Mouse (Mus musculus): ENCODE data around the gene Cela3b. TPM values are rescaled to one million over a fixed set of nuclear protein-coding genes. Genes with fewer than 3 reads are reported as not detected.

The Cela3b gene
- polyA plus RNA-seq, 1 experiment, result 1.1 TPM

DNA sequence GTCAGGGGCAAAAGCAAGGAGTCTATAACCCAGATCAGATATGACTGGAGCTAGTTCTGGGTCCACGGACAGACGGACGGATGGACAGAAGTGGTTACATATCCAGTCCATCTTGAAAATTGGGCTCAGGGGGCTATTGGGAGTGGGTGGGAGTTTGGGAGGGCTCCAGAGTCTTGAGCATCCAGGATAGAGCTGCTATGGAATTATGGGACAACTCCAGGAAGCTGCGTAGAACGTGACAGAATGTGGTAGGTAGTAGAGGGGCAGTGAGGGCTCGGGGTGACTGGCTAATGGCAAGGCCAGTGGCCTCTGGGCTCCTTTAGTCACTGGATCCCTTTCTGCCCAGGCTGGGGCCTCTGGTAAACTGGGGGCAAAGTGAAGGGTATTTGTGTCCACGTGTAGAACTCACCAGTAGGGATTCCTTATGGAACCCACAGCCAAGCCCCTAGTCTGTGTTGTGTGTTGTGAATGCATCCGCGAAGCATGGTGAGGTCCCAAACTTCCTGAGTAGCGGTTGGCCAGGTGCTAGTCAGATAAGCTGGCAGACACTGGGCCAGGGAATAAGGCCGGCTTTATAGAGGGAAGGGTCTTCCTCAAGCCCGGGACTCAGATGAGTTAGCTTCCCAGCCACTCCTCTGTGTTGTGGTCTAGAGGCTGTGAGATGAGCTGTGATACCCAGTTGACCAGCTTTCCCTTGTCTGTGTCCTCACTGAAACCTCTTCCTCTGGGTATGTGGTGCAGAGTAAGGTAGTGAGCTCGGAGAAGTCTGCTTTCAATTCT lies 45.1 kb upstream of the Cela3b start:
- no peak for DNase-seq
- Histone ChIP-seq H3K4me1 (replicated peaks; ENCODE audit: control insufficient read depth, insufficient read depth, low read length) (no peaks in the 10 kb centered on the region), H3K4me3 (ENCODE audit: control insufficient read depth, insufficient read depth, low read length) (no peak overlapping the region), H3K36me3 (ENCODE audit: control insufficient read depth, insufficient read depth, low read length) (no peaks in the 10 kb centered on the region), H3K27me3 (ENCODE audit: control insufficient read depth, insufficient read depth, low read length) (no peaks in the 10 kb centered on the region), H3K27ac (ENCODE audit: control insufficient read depth, insufficient read depth, low read length) (no peak overlapping the region)
- TF ChIP-seq POLR2A (IDR thresholded peaks at IDR 0.05; ENCODE audit: control insufficient read depth, extremely low read depth, insufficient read depth, low read length, poor library complexity) (no peak), CTCF (IDR thresholded peaks at IDR 0.05; ENCODE audit: borderline replicate concordance, control insufficient read depth, extremely low read depth, insufficient read depth, low read length, poor library complexity) (no peak)
- WGBS, result 82% methylated on average over 13 of the region's 13 CpGs

DNA sequence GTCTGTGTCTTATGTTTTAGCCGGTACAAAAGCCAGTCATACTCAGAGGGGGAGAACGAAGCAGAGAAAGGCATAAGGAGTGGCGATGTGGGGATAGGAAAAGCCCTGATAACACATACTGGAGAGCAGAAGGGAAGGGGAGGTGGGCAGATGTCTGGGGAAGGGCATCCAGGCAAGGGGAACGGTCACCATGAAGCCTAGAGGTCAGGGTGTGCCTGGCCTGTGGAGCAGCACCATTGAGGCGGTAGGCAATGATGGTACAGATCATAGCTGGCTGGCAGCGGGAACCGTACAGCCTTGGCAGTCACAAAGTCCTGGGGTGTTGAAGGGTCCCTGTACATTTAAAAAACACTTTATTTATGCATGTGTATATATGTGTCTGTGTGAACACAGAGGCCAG lies 44.4 kb upstream of the Cela3b start:
- TF ChIP-seq CTCF (IDR thresholded peaks at IDR 0.05; ENCODE audit: borderline replicate concordance, control insufficient read depth, extremely low read depth, insufficient read depth, low read length, poor library complexity) (no peak), POLR2A (IDR thresholded peaks at IDR 0.05; ENCODE audit: control insufficient read depth, extremely low read depth, insufficient read depth, low read length, poor library complexity) (no peak)
- no peaks in the 10 kb centered on the region for H3K36me3 ChIP-seq (ENCODE audit: control insufficient read depth, insufficient read depth, low read length)
- H3K4me3 ChIP-seq (ENCODE audit: control insufficient read depth, insufficient read depth, low read length), result no peak overlapping the region
- no peak overlapping the region for H3K27ac ChIP-seq (ENCODE audit: control insufficient read depth, insufficient read depth, low read length)
- no peaks in the 10 kb centered on the region for H3K27me3 ChIP-seq (ENCODE audit: control insufficient read depth, insufficient read depth, low read length)
- H3K4me1 ChIP-seq (replicated peaks; ENCODE audit: control insufficient read depth, insufficient read depth, low read length), result no peaks in the 10 kb centered on the region
- WGBS, result 93% methylated on average over 7 of the region's 7 CpGs
- DNase-seq, result no peak

DNA sequence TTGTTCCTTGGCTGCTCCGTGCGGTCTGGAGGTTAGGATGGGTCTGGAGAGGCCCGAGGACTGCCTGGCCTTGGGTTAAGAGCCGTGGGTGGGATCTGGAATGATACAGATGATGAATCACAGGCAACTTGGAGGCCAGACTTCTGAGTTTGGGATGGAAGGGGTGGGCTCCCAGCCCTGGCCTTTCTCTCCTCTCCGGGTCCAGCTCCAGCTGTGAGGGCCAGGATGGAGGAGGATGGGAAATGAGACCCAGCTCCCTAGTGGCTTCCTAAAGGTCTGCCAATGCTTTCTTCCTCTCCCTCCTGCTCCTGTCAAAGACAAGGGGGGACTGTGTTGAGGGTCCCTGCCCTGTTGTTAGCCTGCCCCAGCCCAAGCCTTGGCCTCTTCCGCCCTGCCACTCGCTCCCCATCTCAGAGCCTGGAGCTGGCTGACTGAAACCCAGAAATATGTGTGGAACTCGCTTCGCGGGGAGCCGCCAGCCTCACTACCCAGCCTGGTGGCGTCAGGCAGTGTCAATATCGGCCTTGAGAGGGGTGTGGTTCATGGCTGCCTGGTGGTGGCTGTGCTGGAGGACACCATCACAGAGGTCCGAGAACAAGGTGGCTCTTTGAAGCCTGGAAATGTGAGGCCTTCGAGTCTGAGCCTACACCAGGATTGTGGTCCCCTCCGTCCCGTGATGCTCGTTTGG lies 43.5 kb upstream of the Cela3b start:
- H3K27ac ChIP-seq (ENCODE audit: control insufficient read depth, insufficient read depth, low read length), result no peak overlapping the region
- 0 out of 2 replicates have a peak, but pooled peaks cover 2% of the 10 kb centered on the region for H3K4me1 ChIP-seq (replicated peaks; ENCODE audit: control insufficient read depth, insufficient read depth, low read length)
- TF ChIP-seq POLR2A (IDR thresholded peaks at IDR 0.05; ENCODE audit: control insufficient read depth, extremely low read depth, insufficient read depth, low read length, poor library complexity) (no peak), CTCF (IDR thresholded peaks at IDR 0.05; ENCODE audit: borderline replicate concordance, control insufficient read depth, extremely low read depth, insufficient read depth, low read length, poor library complexity) (no peak)
- H3K27me3 ChIP-seq (ENCODE audit: control insufficient read depth, insufficient read depth, low read length), result no peaks in the 10 kb centered on the region
- H3K4me3 ChIP-seq (ENCODE audit: control insufficient read depth, insufficient read depth, low read length), result no peak overlapping the region
- H3K36me3 ChIP-seq (ENCODE audit: control insufficient read depth, insufficient read depth, low read length), result no peaks in the 10 kb centered on the region
- no peak for DNase-seq
- WGBS, result 92% methylated on average over 18 of the region's 18 CpGs

DNA sequence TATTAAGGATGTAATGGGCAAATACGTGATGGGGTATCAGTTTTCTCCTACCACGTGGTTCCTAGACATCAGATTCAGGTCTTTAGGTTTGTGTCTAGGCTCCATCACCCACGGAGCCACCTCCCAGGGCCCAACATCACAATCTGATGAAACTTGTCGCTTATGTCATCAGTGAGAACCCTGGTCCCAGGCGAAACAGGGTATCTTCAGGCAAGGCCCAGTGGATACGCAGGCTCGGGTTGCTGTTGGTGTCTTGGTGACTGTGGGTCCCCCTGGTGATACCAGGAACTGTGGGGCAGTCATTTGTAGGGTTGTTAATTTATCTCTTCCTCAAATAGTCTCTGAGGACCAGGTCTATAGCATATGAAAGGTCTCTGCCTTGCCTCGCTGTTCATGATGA lies 42.9 kb upstream of the Cela3b start:
- Histone ChIP-seq H3K36me3 (ENCODE audit: control insufficient read depth, insufficient read depth, low read length) (no peaks in the 10 kb centered on the region), H3K4me3 (ENCODE audit: control insufficient read depth, insufficient read depth, low read length) (no peak overlapping the region), H3K4me1 (replicated peaks; ENCODE audit: control insufficient read depth, insufficient read depth, low read length) (peaks cover 6% of the 10 kb centered on the region), H3K27me3 (ENCODE audit: control insufficient read depth, insufficient read depth, low read length) (no peaks in the 10 kb centered on the region), H3K27ac (ENCODE audit: control insufficient read depth, insufficient read depth, low read length) (no peak overlapping the region)
- TF ChIP-seq POLR2A (IDR thresholded peaks at IDR 0.05; ENCODE audit: control insufficient read depth, extremely low read depth, insufficient read depth, low read length, poor library complexity) (no peak), CTCF (IDR thresholded peaks at IDR 0.05; ENCODE audit: borderline replicate concordance, control insufficient read depth, extremely low read depth, insufficient read depth, low read length, poor library complexity) (no peak)
- no peak for DNase-seq
- whole genome bisulfite sequencing, result 89% methylated on average over 8 of the region's 8 CpGs

DNA sequence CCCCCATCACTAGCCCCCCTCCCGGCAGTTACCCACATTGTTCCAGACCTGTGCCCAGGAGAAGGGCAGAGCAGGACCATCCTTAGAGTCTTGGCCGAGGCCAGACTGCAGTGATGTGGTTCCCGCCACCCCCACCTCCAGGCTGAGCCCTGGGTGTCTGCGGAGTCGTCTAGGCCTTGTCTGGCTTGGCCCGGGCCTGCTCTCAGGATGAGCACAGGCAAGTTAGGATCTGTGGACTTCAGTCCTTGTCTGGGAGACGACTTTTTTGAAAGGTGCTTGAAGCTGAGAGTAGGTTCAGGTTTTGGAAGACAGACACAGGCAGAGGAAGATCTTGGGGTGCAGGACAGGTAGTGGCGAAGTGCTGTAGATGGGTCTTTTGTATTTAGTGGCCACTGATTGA lies 41.0 kb upstream of the Cela3b start:
- no peak overlapping the region for H3K4me3 ChIP-seq (ENCODE audit: control insufficient read depth, insufficient read depth, low read length)
- H3K4me1 ChIP-seq (replicated peaks; ENCODE audit: control insufficient read depth, insufficient read depth, low read length), result peaks cover 10% of the 10 kb centered on the region
- no peak overlapping the region for H3K27ac ChIP-seq (ENCODE audit: control insufficient read depth, insufficient read depth, low read length)
- H3K27me3 ChIP-seq (ENCODE audit: control insufficient read depth, insufficient read depth, low read length), result no peaks in the 10 kb centered on the region
- H3K36me3 ChIP-seq (ENCODE audit: control insufficient read depth, insufficient read depth, low read length), result no peaks in the 10 kb centered on the region
- DNase-seq, result no peak
- TF ChIP-seq POLR2A (IDR thresholded peaks at IDR 0.05; ENCODE audit: control insufficient read depth, extremely low read depth, insufficient read depth, low read length, poor library complexity) (no peak), CTCF (IDR thresholded peaks at IDR 0.05; ENCODE audit: borderline replicate concordance, control insufficient read depth, extremely low read depth, insufficient read depth, low read length, poor library complexity) (no peak)
- WGBS, result 89% methylated on average over 8 of the region's 8 CpGs

DNA sequence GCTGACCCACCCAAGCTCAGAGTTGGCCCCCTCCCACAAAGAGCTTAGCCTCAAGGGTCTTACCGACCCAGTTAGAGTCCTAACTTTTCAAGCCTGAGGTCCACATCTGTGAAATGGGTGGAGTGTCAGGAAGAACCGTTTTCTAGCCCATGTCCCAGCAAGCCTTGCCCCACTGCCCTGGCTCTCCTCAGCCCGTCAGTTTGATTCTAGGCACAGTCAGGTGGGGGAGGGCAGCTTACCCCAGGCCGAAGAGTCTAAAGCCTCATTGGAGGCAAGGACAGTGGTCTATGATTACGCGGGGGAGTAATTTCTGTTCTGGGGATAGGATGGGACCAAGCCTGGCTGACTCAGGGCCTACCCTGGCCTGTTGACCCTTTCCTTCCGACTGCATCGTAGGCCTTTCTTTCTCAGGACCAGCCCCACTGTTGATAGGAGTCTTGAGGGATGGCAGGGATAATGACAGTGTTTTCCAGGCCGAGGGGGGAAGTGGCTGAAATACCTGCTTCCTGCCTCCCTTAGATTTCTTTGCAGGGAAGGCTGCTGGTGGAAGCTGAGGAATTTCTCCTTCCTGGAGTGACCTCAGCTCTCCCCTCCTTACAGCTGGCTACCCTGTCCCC lies 40.5 kb upstream of the Cela3b start:
- H3K36me3 ChIP-seq (ENCODE audit: control insufficient read depth, insufficient read depth, low read length), result no peaks in the 10 kb centered on the region
- no peak overlapping the region for H3K27ac ChIP-seq (ENCODE audit: control insufficient read depth, insufficient read depth, low read length)
- H3K4me1 ChIP-seq (replicated peaks; ENCODE audit: control insufficient read depth, insufficient read depth, low read length), result peaks cover 10% of the 10 kb centered on the region
- WGBS, result 86% methylated on average over 9 of the region's 9 CpGs
- TF ChIP-seq POLR2A (IDR thresholded peaks at IDR 0.05; ENCODE audit: control insufficient read depth, extremely low read depth, insufficient read depth, low read length, poor library complexity) (no peak), CTCF (IDR thresholded peaks at IDR 0.05; ENCODE audit: borderline replicate concordance, control insufficient read depth, extremely low read depth, insufficient read depth, low read length, poor library complexity) (no peak)
- H3K4me3 ChIP-seq (ENCODE audit: control insufficient read depth, insufficient read depth, low read length), result no peak overlapping the region
- no peak for DNase-seq
- no peaks in the 10 kb centered on the region for H3K27me3 ChIP-seq (ENCODE audit: control insufficient read depth, insufficient read depth, low read length)

All from thymus, adult 2 months (tissue).